Mouse (Mus musculus): ENCODE data around the gene Schip1. TPM values are rescaled to one million over a fixed set of nuclear protein-coding genes. Genes with fewer than 3 reads are reported as not detected.

Schip1 gene
- polyA plus RNA-seq, 1 experiment from 2014 or later: 43.8 TPM

- no peak overlapping the region for H3K4me3 ChIP-seq (ENCODE audit: low read depth, low read length)
- DNase-seq (no peak), ATAC-seq (ENCODE audit: insufficient read depth) (no peak)
- TF ChIP-seq CTCF (IDR thresholded peaks at IDR 0.05; ENCODE audit: low read depth): no peak
- H3K27ac ChIP-seq (ENCODE audit: low read depth): no peak overlapping the region
- H3K36me3 ChIP-seq (ENCODE audit: insufficient read depth): no peaks in the 10 kb centered on the region
- H3K27me3 ChIP-seq (ENCODE audit: insufficient read depth, low read length): no peaks in the 10 kb centered on the region
- H3K9me3 ChIP-seq (ENCODE audit: low read depth, low read length): no peaks in the 10 kb centered on the region
- 77% methylated on average over 1 of the region's 1 CpGs for WGBS
- H3K4me1 ChIP-seq (ENCODE audit: insufficient read depth): no peaks in the 10 kb centered on the region
- no peak overlapping the region for H3K4me2 ChIP-seq
- no peak overlapping the region for H3K9ac ChIP-seq
Measured at GRCm38 (mm10) chr3:68130386-68130785, 65.8 kb downstream of the Schip1 start.

GRCm38 (mm10) chr3:68138833-68139627 lies 74.4 kb downstream of the Schip1 start:
- H3K36me3 ChIP-seq (ENCODE audit: insufficient read depth): no peaks in the 10 kb centered on the region
- DNase-seq (no peak), ATAC-seq (ENCODE audit: insufficient read depth) (no peak)
- no peak overlapping the region for H3K27ac ChIP-seq (ENCODE audit: low read depth)
- 76% methylated on average over 5 of the region's 5 CpGs for WGBS
- H3K9ac ChIP-seq: no peak overlapping the region
- no peak overlapping the region for H3K4me2 ChIP-seq
- no peaks in the 10 kb centered on the region for H3K27me3 ChIP-seq (ENCODE audit: insufficient read depth, low read length)
- no peaks in the 10 kb centered on the region for H3K4me1 ChIP-seq (ENCODE audit: insufficient read depth)
- no peaks in the 10 kb centered on the region for H3K9me3 ChIP-seq (ENCODE audit: low read depth, low read length)
- no peak overlapping the region for H3K4me3 ChIP-seq (ENCODE audit: low read depth, low read length)
- TF ChIP-seq CTCF (IDR thresholded peaks at IDR 0.05; ENCODE audit: low read depth): no peak

GRCm38 (mm10) chr3:68150688-68151087 lies 86.1 kb downstream of the Schip1 start:
- 67% methylated on average over 8 of the region's 8 CpGs for WGBS
- TF ChIP-seq CTCF (IDR thresholded peaks at IDR 0.05; ENCODE audit: low read depth): no peak
- H3K4me2 ChIP-seq: no peak overlapping the region
- no peak overlapping the region for H3K9ac ChIP-seq
- H3K4me1 ChIP-seq (ENCODE audit: insufficient read depth): no peaks in the 10 kb centered on the region
- no peaks in the 10 kb centered on the region for H3K27me3 ChIP-seq (ENCODE audit: insufficient read depth, low read length)
- H3K9me3 ChIP-seq (ENCODE audit: low read depth, low read length): no peaks in the 10 kb centered on the region
- H3K4me3 ChIP-seq (ENCODE audit: low read depth, low read length): no peak overlapping the region
- H3K27ac ChIP-seq (ENCODE audit: low read depth): no peak overlapping the region
- no peaks in the 10 kb centered on the region for H3K36me3 ChIP-seq (ENCODE audit: insufficient read depth)
- DNase-seq (peak; percentile 8), ATAC-seq (ENCODE audit: insufficient read depth) (no peak)

GRCm38 (mm10) chr3:68160175-68160574 lies 95.6 kb downstream of the Schip1 start:
- no peak for DNase-seq
- Histone ChIP-seq H3K4me2 (no peak overlapping the region), H3K9me3 (ENCODE audit: low read depth, low read length) (no peaks in the 10 kb centered on the region), H3K27me3 (ENCODE audit: insufficient read depth, low read length) (no peaks in the 10 kb centered on the region), H3K27ac (ENCODE audit: low read depth) (no peak overlapping the region), H3K4me3 (ENCODE audit: low read depth, low read length) (no peak overlapping the region), H3K9ac (no peak overlapping the region), H3K4me1 (ENCODE audit: insufficient read depth) (no peaks in the 10 kb centered on the region), H3K36me3 (ENCODE audit: insufficient read depth) (no peaks in the 10 kb centered on the region)
- 92% methylated on average over 1 of the region's 1 CpGs for WGBS
- no peak for ATAC-seq (ENCODE audit: insufficient read depth)
- no peak for TF ChIP-seq CTCF (IDR thresholded peaks at IDR 0.05; ENCODE audit: low read depth)

GRCm38 (mm10) chr3:68160760-68161159 lies 96.2 kb downstream of the Schip1 start:
- H3K27me3 ChIP-seq (ENCODE audit: insufficient read depth, low read length): no peaks in the 10 kb centered on the region
- TF ChIP-seq CTCF (IDR thresholded peaks at IDR 0.05; ENCODE audit: low read depth): no peak
- DNase-seq (no peak), ATAC-seq (ENCODE audit: insufficient read depth) (no peak)
- no peaks in the 10 kb centered on the region for H3K36me3 ChIP-seq (ENCODE audit: insufficient read depth)
- 76% methylated on average over 3 of the region's 3 CpGs for WGBS
- no peak overlapping the region for H3K9ac ChIP-seq
- H3K9me3 ChIP-seq (ENCODE audit: low read depth, low read length): no peaks in the 10 kb centered on the region
- H3K4me2 ChIP-seq: no peak overlapping the region
- no peak overlapping the region for H3K27ac ChIP-seq (ENCODE audit: low read depth)
- no peak overlapping the region for H3K4me3 ChIP-seq (ENCODE audit: low read depth, low read length)
- H3K4me1 ChIP-seq (ENCODE audit: insufficient read depth): no peaks in the 10 kb centered on the region

GRCm38 (mm10) chr3:68178248-68178647 lies 113.6 kb downstream of the Schip1 start:
- Histone ChIP-seq H3K9ac (no peak overlapping the region), H3K27ac (ENCODE audit: low read depth) (no peak overlapping the region), H3K9me3 (ENCODE audit: low read depth, low read length) (no peaks in the 10 kb centered on the region), H3K4me3 (ENCODE audit: low read depth, low read length) (no peak overlapping the region), H3K4me2 (no peak overlapping the region), H3K4me1 (ENCODE audit: insufficient read depth) (no peaks in the 10 kb centered on the region), H3K36me3 (ENCODE audit: insufficient read depth) (no peaks in the 10 kb centered on the region), H3K27me3 (ENCODE audit: insufficient read depth, low read length) (no peaks in the 10 kb centered on the region)
- no peak for TF ChIP-seq CTCF (IDR thresholded peaks at IDR 0.05; ENCODE audit: low read depth)
- peak; percentile 19 for DNase-seq
- 57% methylated on average over 1 of the region's 1 CpGs for WGBS
- no peak for ATAC-seq (ENCODE audit: insufficient read depth)

GRCm38 (mm10) chr3:68187471-68187870 lies 122.9 kb downstream of the Schip1 start:
- Histone ChIP-seq H3K9me3 (ENCODE audit: low read depth, low read length) (no peaks in the 10 kb centered on the region), H3K9ac (no peak overlapping the region), H3K4me2 (no peak overlapping the region), H3K4me1 (ENCODE audit: insufficient read depth) (no peaks in the 10 kb centered on the region), H3K27ac (ENCODE audit: low read depth) (no peak overlapping the region), H3K4me3 (ENCODE audit: low read depth, low read length) (no peak overlapping the region), H3K27me3 (ENCODE audit: insufficient read depth, low read length) (no peaks in the 10 kb centered on the region), H3K36me3 (ENCODE audit: insufficient read depth) (no peaks in the 10 kb centered on the region)
- DNase-seq (peak; percentile 41), ATAC-seq (ENCODE audit: insufficient read depth) (no peak)
- WGBS: 59% methylated on average over 8 of the region's 8 CpGs
- TF ChIP-seq CTCF (IDR thresholded peaks at IDR 0.05; ENCODE audit: low read depth): no peak

Measured in lung, embryonic 14.5 days (tissue).